Mouse (Mus musculus): ENCODE data around the gene Wipf1. TPM values are rescaled to one million over a fixed set of nuclear protein-coding genes. Genes with fewer than 3 reads are reported as not detected.
A peak's percentile ranks its signal among the peaks of the same experiment; 100 is the strongest.
"Not testable (repeated sequence)": the region's sequence is repeated elsewhere in the genome, so short reads cannot be mapped to it uniquely, and the experiment has no call there.

The Wipf1 gene
- 10 to 100 TPM; 13.3 to 19.6 TPM for total RNA-seq (2021)
- long read RNA-seq, experiment 1, full-length matches to known transcripts = 1 of 9 reads
- long read RNA-seq, experiment 1, partial matches to known transcripts = 3 of 9 reads
- long read RNA-seq, experiment 1, other reads (novel, unspliced or antisense) = 5 of 9 reads
- long read RNA-seq, experiment 2, partial matches to known transcripts = 0 of 1 reads
- long read RNA-seq, experiment 2, other reads (novel, unspliced or antisense) = 1 of 1 reads

- DNase-seq = peak; percentile 89 to 93
Measured at GRCm38 (mm10) chr2:73529356-73530330, at the start of gene Wipf1. Wipf1 (minus strand) TSS chr2:73529734.

DNA sequence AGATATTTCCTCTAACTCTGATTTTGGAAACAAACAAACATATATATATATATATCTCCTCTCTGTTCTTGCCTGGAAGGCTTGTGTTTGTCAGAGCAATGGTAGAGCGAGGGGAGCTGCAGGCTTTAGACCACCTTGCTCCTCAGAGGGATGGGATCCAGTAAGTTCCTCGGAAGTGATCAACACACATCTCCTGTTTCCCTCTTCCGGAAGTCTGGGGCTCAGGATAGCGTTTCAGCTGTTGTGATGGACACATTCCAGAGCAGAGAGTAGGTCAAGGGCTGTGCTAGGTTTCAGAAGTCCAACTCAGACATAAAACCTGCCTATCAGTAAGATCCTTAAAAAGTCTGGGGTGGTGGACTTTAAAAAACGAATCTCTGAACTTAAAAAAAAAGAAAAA lies 49.6 kb upstream of the Wipf1 start:
- no peak for DNase-seq

- DNase-seq = no peak
Measured at GRCm38 (mm10) chr2:73574418-73574817, 44.9 kb upstream of the Wipf1 start.

DNA sequence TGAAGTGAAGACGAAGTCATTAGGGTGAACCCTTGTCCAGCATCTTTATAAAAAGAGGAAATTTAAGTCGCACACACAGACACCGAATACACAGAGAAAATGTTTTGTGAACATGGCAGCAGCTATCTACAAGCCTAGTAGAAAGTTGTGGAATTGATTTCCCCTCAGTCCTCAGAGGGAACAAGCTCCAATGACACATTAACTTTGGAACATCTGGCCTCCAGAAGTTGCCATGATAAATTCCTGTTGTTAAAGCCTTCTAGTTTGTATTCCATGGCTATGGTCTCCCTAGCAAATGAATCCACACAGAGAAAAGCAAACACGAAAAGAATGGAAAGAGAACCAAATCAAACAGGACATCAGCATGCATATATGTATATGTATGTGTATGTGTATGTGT lies 44.0 kb upstream of the Wipf1 start:
- DNase-seq = no peak

- peak; percentile 76 to 84 for DNase-seq
Measured at GRCm38 (mm10) chr2:73572539-73573372, 43.2 kb upstream of the Wipf1 start.

DNA sequence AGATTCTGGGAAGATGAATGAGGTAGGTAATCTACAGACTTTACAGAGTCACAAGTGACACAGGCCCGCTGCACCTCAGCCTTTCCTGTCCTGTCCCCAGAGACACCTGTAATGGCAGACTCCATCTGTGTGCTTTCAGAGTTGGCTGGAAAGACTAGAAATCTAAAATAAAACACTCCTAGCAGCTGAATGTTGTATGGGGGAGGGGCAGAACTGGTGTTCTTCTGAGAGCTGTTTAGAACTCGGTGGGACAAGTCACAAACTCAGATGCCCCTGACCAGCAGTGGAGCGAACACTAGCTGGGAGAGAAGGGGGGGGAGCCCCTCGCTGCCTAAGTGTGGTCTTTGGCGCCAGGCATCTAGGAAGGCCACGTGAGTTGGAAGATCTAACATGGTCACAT lies 42.4 kb upstream of the Wipf1 start:
- no peak for DNase-seq

GRCm38 (mm10) chr2:73571304-73571703 lies 41.8 kb upstream of the Wipf1 start:
- DNase-seq = no peak

DNA sequence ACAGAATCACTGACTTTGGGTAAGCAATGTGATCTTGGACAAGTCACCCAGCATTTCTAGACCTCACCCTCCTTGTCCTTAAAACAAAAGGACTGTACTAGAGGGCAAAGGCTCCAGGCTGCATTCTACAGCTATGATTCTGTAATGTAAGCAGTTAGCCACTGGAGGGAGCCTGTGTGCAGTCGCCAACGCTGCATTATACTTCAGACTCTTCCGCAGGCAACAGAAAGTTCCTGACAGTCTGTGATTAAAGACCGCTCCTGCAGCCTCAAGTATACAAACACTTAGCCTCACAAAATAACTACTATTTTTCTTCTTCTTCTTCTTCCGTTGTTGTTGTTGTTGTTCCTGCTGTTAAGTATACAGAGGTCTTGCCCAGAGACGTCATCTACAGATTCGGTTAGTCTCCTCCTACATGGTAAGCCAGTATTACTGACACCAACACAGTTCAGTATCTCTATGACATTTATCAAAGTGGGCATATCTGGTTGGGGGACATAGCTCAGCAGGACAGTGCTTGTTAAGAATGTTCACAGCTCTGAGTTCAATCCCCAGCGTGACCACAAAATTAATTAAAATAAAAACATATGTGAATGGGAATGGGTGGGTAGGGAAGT lies 37.6 kb upstream of the Wipf1 start:
- DNase-seq = peak; percentile 48 to 73

GRCm38 (mm10) chr2:73566162-73566561 lies 36.6 kb upstream of the Wipf1 start:
- DNase-seq = peak in 1 of 2 experiments; percentile 51

GRCm38 (mm10) chr2:73563690-73564089 lies 34.2 kb upstream of the Wipf1 start:
- DNase-seq = no peak

DNA sequence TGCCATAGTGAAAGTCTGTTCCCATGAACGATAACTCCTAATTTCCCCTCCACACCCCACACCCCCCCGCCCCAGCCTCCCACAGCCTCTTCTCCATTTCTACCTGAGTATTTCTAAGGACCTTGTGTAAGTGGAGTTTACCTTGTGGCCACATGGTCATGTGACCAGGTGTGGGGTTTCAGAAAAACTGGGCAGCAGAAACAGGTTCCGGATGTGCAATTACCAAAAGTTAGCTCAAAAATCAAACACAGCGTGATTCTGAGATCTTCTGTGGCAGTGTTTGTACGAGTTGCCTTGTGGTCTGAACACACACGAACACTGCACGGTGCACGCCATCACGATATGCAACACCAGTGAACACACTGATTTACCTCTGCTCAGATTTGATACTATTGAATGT lies 33.1 kb upstream of the Wipf1 start:
- DNase-seq = no peak

DNA sequence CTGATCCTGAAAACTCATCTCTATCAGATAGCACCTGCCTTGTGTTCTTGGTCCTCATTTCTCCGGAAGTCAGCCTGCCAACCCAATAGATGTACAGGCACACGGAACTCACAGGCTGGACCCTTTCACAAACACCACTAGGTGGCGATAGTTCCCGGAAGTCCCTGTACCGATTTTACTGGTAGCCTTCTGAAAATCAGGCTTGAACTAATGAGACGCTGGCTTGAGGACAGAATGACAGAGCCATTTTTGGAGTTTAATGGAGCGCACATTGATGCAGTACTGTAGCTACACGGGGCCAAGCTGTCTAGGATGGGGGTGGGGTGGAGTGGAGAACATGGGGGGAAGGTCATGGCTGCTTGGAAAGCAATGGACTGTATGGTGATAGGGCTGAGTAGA lies 32.1 kb upstream of the Wipf1 start:
- peak in 1 of 2 experiments; percentile 32 for DNase-seq

- DNase-seq = no peak
Measured at GRCm38 (mm10) chr2:73560899-73561664, 31.5 kb upstream of the Wipf1 start.

DNA sequence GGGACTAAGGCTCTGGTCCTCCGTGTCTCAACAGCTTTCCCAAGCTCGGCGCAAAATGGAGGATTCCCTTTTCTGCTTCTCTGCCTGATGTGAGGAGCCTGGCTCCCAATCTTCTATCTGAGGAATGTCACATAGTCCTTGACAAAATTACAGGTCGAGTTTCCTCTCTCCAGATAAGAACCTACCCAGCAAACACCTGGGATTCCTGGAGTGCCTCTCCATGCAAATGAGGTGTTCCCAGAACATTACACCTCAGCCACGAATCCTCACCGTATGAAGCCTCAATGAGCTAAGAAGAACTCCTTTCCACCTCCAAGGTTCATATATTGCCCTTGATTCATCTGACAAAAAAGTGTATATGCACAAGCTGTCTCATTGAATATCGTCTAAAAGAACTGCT lies 30.9 kb upstream of the Wipf1 start:
- no peak for DNase-seq

- no peak for DNase-seq
Measured at GRCm38 (mm10) chr2:73557956-73558355, 28.4 kb upstream of the Wipf1 start.

GRCm38 (mm10) chr2:73557061-73557460 lies 27.5 kb upstream of the Wipf1 start:
- not testable (repeated sequence) for DNase-seq

DNA sequence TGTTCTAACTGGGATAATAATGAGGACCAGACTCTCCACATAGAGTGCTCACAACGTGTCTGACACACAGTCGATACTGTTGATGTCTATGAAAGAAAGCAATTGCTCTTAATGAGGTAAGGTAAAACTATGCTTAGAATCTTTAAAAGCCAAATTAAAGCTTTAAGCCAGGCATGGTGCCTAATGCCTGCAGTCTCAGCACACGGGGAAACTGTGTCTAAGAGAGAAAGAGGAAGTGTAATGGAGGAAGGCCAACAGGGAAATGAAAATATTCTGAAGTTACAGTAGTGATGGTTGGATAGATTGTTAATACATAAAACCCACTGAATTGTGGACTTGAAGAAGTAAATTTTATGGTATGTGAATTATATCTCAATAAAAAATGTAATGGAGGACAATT lies 24.9 kb upstream of the Wipf1 start:
- no peak for DNase-seq

GRCm38 (mm10) chr2:73552926-73553325 lies 23.4 kb upstream of the Wipf1 start:
- no peak for DNase-seq

DNA sequence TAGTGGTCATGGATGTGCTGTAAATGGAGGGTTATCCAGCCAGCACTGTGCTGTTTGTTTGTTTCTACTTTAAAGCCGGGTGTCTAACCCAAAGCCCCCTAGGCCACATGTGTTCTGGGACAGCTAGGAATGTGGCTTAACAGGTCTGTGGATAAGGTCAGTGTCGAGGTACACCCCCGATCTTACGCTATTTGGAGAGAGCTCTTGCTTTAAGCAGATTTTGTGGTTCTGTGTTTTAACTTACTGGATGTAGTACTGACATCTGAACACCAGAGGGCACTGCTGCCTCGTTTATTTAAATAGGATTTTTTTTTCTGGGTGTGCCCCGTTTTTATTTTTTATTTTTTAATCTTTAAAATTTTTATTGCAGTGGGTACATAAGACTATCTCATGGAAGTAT lies 21.2 kb upstream of the Wipf1 start:
- DNase-seq = no peak

DNA sequence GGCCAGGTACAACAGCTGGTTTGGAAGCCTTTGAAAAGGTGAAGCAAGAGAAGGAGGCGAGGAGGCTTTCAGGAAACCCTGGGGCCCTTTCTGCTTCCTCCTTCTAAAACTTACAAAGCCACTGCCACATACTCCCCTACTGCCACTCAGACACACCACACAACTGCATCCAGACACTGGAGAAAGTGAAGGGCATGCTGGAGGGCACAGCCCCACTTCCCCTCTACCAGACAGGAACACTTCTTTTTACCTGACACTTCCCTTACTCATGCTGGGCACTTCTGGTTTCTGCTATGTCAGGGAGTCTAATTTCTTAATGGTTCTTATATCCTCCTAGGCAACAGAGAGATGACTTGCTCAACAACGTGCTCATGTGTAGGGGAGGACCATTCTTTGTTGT lies 19.0 kb upstream of the Wipf1 start:
- DNase-seq = no peak

DNA sequence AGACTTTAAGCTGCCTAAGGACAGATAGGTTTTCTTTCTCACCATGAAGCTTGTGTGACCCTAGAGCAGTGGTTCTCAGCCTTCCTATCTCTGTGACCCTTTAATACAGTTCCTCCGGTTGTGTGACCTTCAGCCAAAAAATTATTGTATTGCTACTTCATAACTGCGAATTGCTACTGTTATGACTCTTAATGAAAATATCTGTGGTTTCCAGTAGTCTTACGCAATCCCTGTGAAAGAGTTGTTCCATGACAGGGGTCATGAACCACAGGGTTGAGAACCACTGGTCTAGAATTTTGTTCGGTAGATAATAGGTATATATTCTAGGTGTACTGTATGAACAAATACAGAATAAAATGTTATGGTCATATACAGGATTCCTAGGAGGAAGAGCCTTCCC lies 17.7 kb upstream of the Wipf1 start:
- no peak for DNase-seq
